Mouse (Mus musculus): ENCODE data around the gene Ip6k2. TPM values are rescaled to one million over a fixed set of nuclear protein-coding genes. Genes with fewer than 3 reads are reported as not detected.

Gene Ip6k2
- total RNA-seq, 1 experiment = 24.4 TPM

GRCm38 (mm10) chr9:108808163-108808665 is 24.6 kb downstream of the Ip6k2 start, which contains the start of gene Nckipsd:
Gene Nckipsd (plus strand): TSS chr9:108808368.
- in situ Hi-C loops (cut with MboI; ENCODE audit: low sequenced_read_pairs in 2 of 2, unreplicated experiment in 2 of 2) = no loop called here
- H3K9ac ChIP-seq (ENCODE audit: insufficient read depth, low read depth, low read length, poor library complexity, severe bottlenecking) = peak within 1 kb of the TSS; percentile 93
- no peak within 1 kb of the TSS for H3K27ac ChIP-seq (ENCODE audit: insufficient read depth, low read depth, low read length, poor library complexity, severe bottlenecking)
- H3K36me3 ChIP-seq (ENCODE audit: control insufficient read depth, insufficient read depth, low read length, poor library complexity, severe bottlenecking) = peaks cover 17% of the 10 kb centered on the region
- peak within 1 kb of the TSS; percentile 70 to 94 for H3K4me3 ChIP-seq (ENCODE audit: insufficient read depth in 1 of 2, low read depth in 1 of 2, low read length in 2 of 2, poor library complexity in 1 of 2, severe bottlenecking in 1 of 2)
- no peaks in the 10 kb centered on the region for H3K9me3 ChIP-seq (ENCODE audit: control insufficient read depth, insufficient read depth, low read depth, low read length)
- peaks cover 0 to 5% of the 10 kb centered on the region in 2 experiments; a peak in 1 of 4 replicates for H3K4me1 ChIP-seq (ENCODE audit: control insufficient read depth in 2 of 2, insufficient read depth in 2 of 2, low read length in 2 of 2, poor library complexity in 1 of 2)
- DNase-seq (ENCODE audit: low read depth, low spot score) = peak; percentile 81
- TF ChIP-seq ZNF384 (IDR thresholded peaks at IDR 0.05; ENCODE audit: low read depth, low read length) = no peak
- TF ChIP-seq MAFK (IDR thresholded peaks at IDR 0.05; ENCODE audit: insufficient read depth, low read depth, low read length) = no peak
- peak; percentile 44; the same call in 1 of the 2 replicates for TF ChIP-seq ZC3H11A (IDR thresholded peaks at IDR 0.05; ENCODE audit: borderline replicate concordance, low read depth, low read length)
- peak; percentile 70; the same call in 1 of the 2 replicates for TF ChIP-seq HCFC1 (IDR thresholded peaks at IDR 0.05; ENCODE audit: borderline replicate concordance, insufficient read depth, low read length)
- TF ChIP-seq CHD2 (IDR thresholded peaks at IDR 0.05; ENCODE audit: low read depth, low read length) = no peak

GRCm38 (mm10) chr9:108809188-108809587 is 25.6 kb downstream of the Ip6k2 start:
- H3K4me1 ChIP-seq (ENCODE audit: control insufficient read depth in 2 of 2, insufficient read depth in 2 of 2, low read length in 2 of 2, poor library complexity in 1 of 2) = peaks cover 0 to 5% of the 10 kb centered on the region in 2 experiments; a peak in 1 of 4 replicates
- no peak for TF ChIP-seq HCFC1 (IDR thresholded peaks at IDR 0.05; ENCODE audit: borderline replicate concordance, insufficient read depth, low read length)
- H3K9ac ChIP-seq (ENCODE audit: insufficient read depth, low read depth, low read length, poor library complexity, severe bottlenecking) = 0 out of 2 replicates have a peak overlapping the region, but pooled peaks have one; percentile 93
- in situ Hi-C loops (cut with MboI; ENCODE audit: low sequenced_read_pairs in 2 of 2, unreplicated experiment in 2 of 2) = no loop called here
- H3K9me3 ChIP-seq (ENCODE audit: control insufficient read depth, insufficient read depth, low read depth, low read length) = no peaks in the 10 kb centered on the region
- H3K4me3 ChIP-seq (ENCODE audit: insufficient read depth in 1 of 2, low read depth in 1 of 2, low read length in 2 of 2, poor library complexity in 1 of 2, severe bottlenecking in 1 of 2) = peak overlapping the region; percentile 70 to 94; a peak in 2 of 4 replicates
- peaks cover 23% of the 10 kb centered on the region for H3K36me3 ChIP-seq (ENCODE audit: control insufficient read depth, insufficient read depth, low read length, poor library complexity, severe bottlenecking)
- no peak overlapping the region for H3K27ac ChIP-seq (ENCODE audit: insufficient read depth, low read depth, low read length, poor library complexity, severe bottlenecking)
- DNase-seq (ENCODE audit: low read depth, low spot score) = no peak

- Histone ChIP-seq H3K9me3 (ENCODE audit: control insufficient read depth, insufficient read depth, low read depth, low read length) (no peaks in the 10 kb centered on the region), H3K36me3 (ENCODE audit: control insufficient read depth, insufficient read depth, low read length, poor library complexity, severe bottlenecking) (peaks cover 24% of the 10 kb centered on the region), H3K9ac (ENCODE audit: insufficient read depth, low read depth, low read length, poor library complexity, severe bottlenecking) (no peak overlapping the region), H3K27ac (ENCODE audit: insufficient read depth, low read depth, low read length, poor library complexity, severe bottlenecking) (no peak overlapping the region), H3K4me3 (ENCODE audit: insufficient read depth in 1 of 2, low read depth in 1 of 2, low read length in 2 of 2, poor library complexity in 1 of 2, severe bottlenecking in 1 of 2) (no peak overlapping the region), H3K4me1 (ENCODE audit: control insufficient read depth in 2 of 2, insufficient read depth in 2 of 2, low read length in 2 of 2, poor library complexity in 1 of 2) (peaks cover 0 to 5% of the 10 kb centered on the region in 2 experiments; a peak in 1 of 4 replicates)
- in situ Hi-C loops (cut with MboI; ENCODE audit: low sequenced_read_pairs in 2 of 2, unreplicated experiment in 2 of 2) = no loop called here
- TF ChIP-seq ZC3H11A (IDR thresholded peaks at IDR 0.05; ENCODE audit: borderline replicate concordance, low read depth, low read length) (no peak), HCFC1 (IDR thresholded peaks at IDR 0.05; ENCODE audit: borderline replicate concordance, insufficient read depth, low read length) (no peak), MAFK (IDR thresholded peaks at IDR 0.05; ENCODE audit: insufficient read depth, low read depth, low read length) (no peak), CHD2 (IDR thresholded peaks at IDR 0.05; ENCODE audit: low read depth, low read length) (no peak), ZNF384 (IDR thresholded peaks at IDR 0.05; ENCODE audit: low read depth, low read length) (no peak)
- no peak for DNase-seq (ENCODE audit: low read depth, low spot score)
These were observed 26.1 kb downstream of the Ip6k2 start for GRCm38 (mm10) chr9:108809723-108810122.

- Histone ChIP-seq H3K9me3 (ENCODE audit: control insufficient read depth, insufficient read depth, low read depth, low read length) (no peaks in the 10 kb centered on the region), H3K4me1 (ENCODE audit: control insufficient read depth in 2 of 2, insufficient read depth in 2 of 2, low read length in 2 of 2, poor library complexity in 1 of 2) (peaks cover 0 to 5% of the 10 kb centered on the region in 2 experiments; a peak in 1 of 4 replicates), H3K27ac (ENCODE audit: insufficient read depth, low read depth, low read length, poor library complexity, severe bottlenecking) (no peak overlapping the region), H3K4me3 (ENCODE audit: insufficient read depth in 1 of 2, low read depth in 1 of 2, low read length in 2 of 2, poor library complexity in 1 of 2, severe bottlenecking in 1 of 2) (no peak overlapping the region), H3K9ac (ENCODE audit: insufficient read depth, low read depth, low read length, poor library complexity, severe bottlenecking) (no peak overlapping the region), H3K36me3 (ENCODE audit: control insufficient read depth, insufficient read depth, low read length, poor library complexity, severe bottlenecking) (peaks cover 32% of the 10 kb centered on the region)
- no peak for TF ChIP-seq CHD2 (IDR thresholded peaks at IDR 0.05; ENCODE audit: low read depth, low read length)
- no peak for TF ChIP-seq ZC3H11A (IDR thresholded peaks at IDR 0.05; ENCODE audit: borderline replicate concordance, low read depth, low read length)
- DNase-seq (ENCODE audit: low read depth, low spot score) = no peak
- in situ Hi-C loops (cut with MboI; ENCODE audit: low sequenced_read_pairs in 2 of 2, unreplicated experiment in 2 of 2) = no loop called here
These were observed 26.9 kb downstream of the Ip6k2 start for GRCm38 (mm10) chr9:108810516-108810915.

GRCm38 (mm10) chr9:108815557-108815956 is 32.0 kb downstream of the Ip6k2 start:
- in situ Hi-C loops (cut with MboI; ENCODE audit: low sequenced_read_pairs in 2 of 2, unreplicated experiment in 2 of 2) = no loop called here
- Histone ChIP-seq H3K27ac (ENCODE audit: insufficient read depth, low read depth, low read length, poor library complexity, severe bottlenecking) (no peak overlapping the region), H3K9ac (ENCODE audit: insufficient read depth, low read depth, low read length, poor library complexity, severe bottlenecking) (no peak overlapping the region), H3K4me1 (ENCODE audit: control insufficient read depth in 2 of 2, insufficient read depth in 2 of 2, low read length in 2 of 2, poor library complexity in 1 of 2) (0 out of 4 replicates have a peak, but pooled peaks cover 0 to 2% of the 10 kb centered on the region in 2 experiments), H3K36me3 (ENCODE audit: control insufficient read depth, insufficient read depth, low read length, poor library complexity, severe bottlenecking) (peaks cover 37% of the 10 kb centered on the region), H3K4me3 (ENCODE audit: insufficient read depth in 1 of 2, low read depth in 1 of 2, low read length in 2 of 2, poor library complexity in 1 of 2, severe bottlenecking in 1 of 2) (no peak overlapping the region), H3K9me3 (ENCODE audit: control insufficient read depth, insufficient read depth, low read depth, low read length) (no peaks in the 10 kb centered on the region)
- no peak for DNase-seq (ENCODE audit: low read depth, low spot score)
- TF ChIP-seq CHD2 (IDR thresholded peaks at IDR 0.05; ENCODE audit: low read depth, low read length) (no peak), ZC3H11A (IDR thresholded peaks at IDR 0.05; ENCODE audit: borderline replicate concordance, low read depth, low read length) (no peak), MAFK (IDR thresholded peaks at IDR 0.05; ENCODE audit: insufficient read depth, low read depth, low read length) (no peak), ZNF384 (IDR thresholded peaks at IDR 0.05; ENCODE audit: low read depth, low read length) (no peak), HCFC1 (IDR thresholded peaks at IDR 0.05; ENCODE audit: borderline replicate concordance, insufficient read depth, low read length) (no peak)
